Mouse (Mus musculus): ENCODE data around the gene Tmem132b. TPM values are rescaled to one million over a fixed set of nuclear protein-coding genes. Genes with fewer than 3 reads are reported as not detected.

The Tmem132b gene
- total and polyA plus RNA-seq, 3 experiments: not detected

DNA sequence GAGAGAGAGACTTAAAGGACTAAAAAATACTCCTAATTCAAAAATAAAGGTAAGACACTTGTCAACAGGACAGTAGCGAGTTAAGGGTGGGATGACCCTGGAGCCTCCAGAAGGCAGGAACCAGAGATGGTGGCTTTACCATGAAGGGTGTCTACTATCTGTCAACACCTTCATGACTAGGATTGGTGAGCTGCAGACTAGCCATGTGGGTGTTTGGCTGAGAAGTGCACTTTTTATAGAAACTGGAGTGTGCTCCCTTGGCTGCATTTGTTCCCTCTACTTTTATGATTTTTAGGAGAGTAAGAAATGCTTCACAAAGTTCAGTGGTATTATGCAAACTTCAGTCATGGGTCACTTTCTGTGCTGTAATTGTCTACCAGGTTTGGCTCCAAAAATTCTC is 304.3 kb downstream of the Tmem132b start:
- in situ Hi-C loops (cut with MboI; ENCODE audit: low pct_ligation_motif_present, low pct_unique_long_range_greater_than_20kb, low sequenced_read_pairs) (no loop called here), dilution Hi-C loops (cut with MboI; ENCODE audit: extremely low pct_ligation_motif_present, extremely low pct_unique_long_range_greater_than_20kb, low sequenced_read_pairs) (no loop called here)
- H3K9me3 ChIP-seq (replicated peaks; ENCODE audit: low read length): peaks cover 60% of the 10 kb centered on the region
- H3K9ac ChIP-seq (ENCODE audit: insufficient read depth, low read depth): no peak overlapping the region
- no peak for DNase-seq (ENCODE audit: extremely low read depth)
- no peak overlapping the region for H3K4me3 ChIP-seq (replicated peaks in 1 of 3; ENCODE audit: low read depth in 2 of 3, low read length in 2 of 3, poor library complexity in 1 of 3)
- no peaks in the 10 kb centered on the region for H3K36me3 ChIP-seq (replicated peaks in 1 of 2; ENCODE audit: control insufficient read depth in 1 of 2, insufficient read depth in 1 of 2, low read length in 1 of 2)
- no peaks in the 10 kb centered on the region for H3K27me3 ChIP-seq (replicated peaks)
- H3K4me1 ChIP-seq (ENCODE audit: control insufficient read depth in 1 of 2, insufficient read depth in 2 of 2): no peaks in the 10 kb centered on the region
- TF ChIP-seq KAT2A (IDR thresholded peaks at IDR 0.05; ENCODE audit: insufficient replicate concordance, low read length): no peak
- TF ChIP-seq USF2 (conservative IDR thresholded peaks at IDR 0.05; ENCODE audit: low read depth, low read length): no peak
- TF ChIP-seq SIN3A (IDR thresholded peaks at IDR 0.05; ENCODE audit: low read length): no peak
- no peak for TF ChIP-seq MEF2A (IDR thresholded peaks at IDR 0.05; ENCODE audit: borderline replicate concordance, low read depth, low read length)
- no peak for TF ChIP-seq RCOR1 (conservative IDR thresholded peaks at IDR 0.05; ENCODE audit: low read depth, low read length)
- no peak for TF ChIP-seq JUN (IDR thresholded peaks at IDR 0.05; ENCODE audit: insufficient read depth, low read depth, low read length)
- no peak for TF ChIP-seq POLR2AphosphoS2 (IDR thresholded peaks at IDR 0.05; ENCODE audit: low read depth, low read length)
- no peak for TF ChIP-seq GABPA (IDR thresholded peaks at IDR 0.05; ENCODE audit: insufficient replicate concordance, low read depth, low read length)
- no peak for TF ChIP-seq UBTF (IDR thresholded peaks at IDR 0.05; ENCODE audit: low read depth, low read length)
- no peak for TF ChIP-seq CHD1 (IDR thresholded peaks at IDR 0.05; ENCODE audit: low read depth, low read length)
- no peak for TF ChIP-seq CTCF (conservative IDR thresholded peaks at IDR 0.05 in 1 of 2, IDR thresholded peaks at IDR 0.05 in 1 of 2; ENCODE audit: low read depth in 2 of 2, low read length in 2 of 2)
- TF ChIP-seq POLR2A (IDR thresholded peaks at IDR 0.05; ENCODE audit: low read depth, low read length): no peak
- H3K27ac ChIP-seq (ENCODE audit: insufficient read depth, low read depth): no peak overlapping the region
- H3K4me2 ChIP-seq (ENCODE audit: insufficient read depth, low read depth, poor library complexity, severe bottlenecking): no peak overlapping the region
- no peaks in the 10 kb centered on the region for H3K79me2 ChIP-seq (replicated peaks; ENCODE audit: control insufficient read depth, extremely low read depth, insufficient read depth, poor library complexity, severe bottlenecking)

DNA sequence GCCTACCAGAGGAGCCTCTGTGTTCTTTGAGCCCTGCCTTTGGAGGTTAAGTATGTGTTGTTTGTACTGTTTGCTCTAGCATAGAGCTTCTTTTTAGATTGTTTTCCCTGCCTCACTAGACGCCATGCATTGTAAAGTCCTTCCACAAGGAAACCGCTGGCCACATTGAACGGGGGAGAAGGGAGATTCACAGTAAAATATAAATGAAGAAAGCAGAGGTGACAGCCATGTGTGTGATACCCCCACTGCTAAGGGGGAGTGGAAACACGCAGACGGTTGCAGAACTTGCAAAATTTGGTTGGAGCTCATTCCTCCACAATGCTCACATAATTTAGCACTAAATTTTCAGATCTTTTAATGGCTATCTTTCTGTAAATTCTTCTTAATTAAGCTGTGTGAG is 305.2 kb downstream of the Tmem132b start:
- Histone ChIP-seq H3K27me3 (replicated peaks) (no peaks in the 10 kb centered on the region), H3K9ac (ENCODE audit: insufficient read depth, low read depth) (no peak overlapping the region), H3K27ac (ENCODE audit: insufficient read depth, low read depth) (no peak overlapping the region), H3K4me3 (replicated peaks in 1 of 3; ENCODE audit: low read depth in 2 of 3, low read length in 2 of 3, poor library complexity in 1 of 3) (no peak overlapping the region), H3K4me2 (ENCODE audit: insufficient read depth, low read depth, poor library complexity, severe bottlenecking) (no peak overlapping the region), H3K36me3 (replicated peaks in 1 of 2; ENCODE audit: control insufficient read depth in 1 of 2, insufficient read depth in 1 of 2, low read length in 1 of 2) (no peaks in the 10 kb centered on the region), H3K9me3 (replicated peaks; ENCODE audit: low read length) (peaks cover 54% of the 10 kb centered on the region), H3K79me2 (replicated peaks; ENCODE audit: control insufficient read depth, extremely low read depth, insufficient read depth, poor library complexity, severe bottlenecking) (no peaks in the 10 kb centered on the region), H3K4me1 (ENCODE audit: control insufficient read depth in 1 of 2, insufficient read depth in 2 of 2) (no peaks in the 10 kb centered on the region)
- no peak for DNase-seq (ENCODE audit: extremely low read depth)
- TF ChIP-seq CHD1 (IDR thresholded peaks at IDR 0.05; ENCODE audit: low read depth, low read length) (no peak), PAX5 (IDR thresholded peaks at IDR 0.05; ENCODE audit: low read length) (no peak), JUN (IDR thresholded peaks at IDR 0.05; ENCODE audit: insufficient read depth, low read depth, low read length) (no peak), TBP (conservative IDR thresholded peaks at IDR 0.05; ENCODE audit: low read depth, low read length) (no peak), ZKSCAN1 (IDR thresholded peaks at IDR 0.05; ENCODE audit: borderline replicate concordance, low read depth, low read length) (no peak), MAZ (IDR thresholded peaks at IDR 0.05; ENCODE audit: low read depth, low read length) (no peak), CTCF (conservative IDR thresholded peaks at IDR 0.05 in 1 of 2, IDR thresholded peaks at IDR 0.05 in 1 of 2; ENCODE audit: low read depth in 2 of 2, low read length in 2 of 2) (no peak)
- dilution Hi-C loops (cut with MboI; ENCODE audit: extremely low pct_ligation_motif_present, extremely low pct_unique_long_range_greater_than_20kb, low sequenced_read_pairs) (no loop called here), in situ Hi-C loops (cut with MboI; ENCODE audit: low pct_ligation_motif_present, low pct_unique_long_range_greater_than_20kb, low sequenced_read_pairs) (no loop called here)

Other genes with a start within 250 kb of the Tmem132b start
- 11.6 and 12.3 TPM in 2 replicates for gene Scarb1, start 190.7 kb upstream of the Tmem132b start, total RNA-seq (2012; rRNA removed)
- gene Scarb1, start 190.7 kb upstream of the Tmem132b start, total RNA-seq (2014; rRNA removed): 16.3 and 20.0 TPM in 2 replicates
- 24.6 and 24.7 TPM in 2 replicates for gene Scarb1, start 190.7 kb upstream of the Tmem132b start, polyA plus RNA-seq (2012; ENCODE audit: insufficient read length, low read depth)
- 0.59 and 0.80 TPM in 2 replicates for gene Gm10382, start 142.5 kb upstream of the Tmem132b start, total RNA-seq (2012; rRNA removed)
- gene Gm10382, start 142.5 kb upstream of the Tmem132b start, total RNA-seq (2014; rRNA removed): not detected in 2 replicates
- 0.87 and 1.1 TPM in 2 replicates for gene Gm10382, start 142.5 kb upstream of the Tmem132b start, polyA plus RNA-seq (2012; ENCODE audit: insufficient read length, low read depth)
- gene Ubc, start 141.6 kb upstream of the Tmem132b start, total RNA-seq (2012; rRNA removed): 466 and 486 TPM in 2 replicates
- gene Ubc, start 141.6 kb upstream of the Tmem132b start, total RNA-seq (2014; rRNA removed): 650 and 656 TPM in 2 replicates
- gene Ubc, start 141.6 kb upstream of the Tmem132b start, polyA plus RNA-seq (2012; ENCODE audit: insufficient read length, low read depth): 687 and 803 TPM in 2 replicates
- 21.0 and 23.8 TPM in 2 replicates for gene Dhx37, start 97.7 kb upstream of the Tmem132b start, total RNA-seq (2012; rRNA removed)
- gene Dhx37, start 97.7 kb upstream of the Tmem132b start, total RNA-seq (2014; rRNA removed): 22.7 and 26.0 TPM in 2 replicates
- 33.0 and 36.9 TPM in 2 replicates for gene Dhx37, start 97.7 kb upstream of the Tmem132b start, polyA plus RNA-seq (2012; ENCODE audit: insufficient read length, low read depth)
- 48.4 and 49.6 TPM in 2 replicates for gene Bri3bp, start 90.2 kb upstream of the Tmem132b start, total RNA-seq (2012; rRNA removed)
- gene Bri3bp, start 90.2 kb upstream of the Tmem132b start, total RNA-seq (2014; rRNA removed): 30.1 and 37.7 TPM in 2 replicates
- 147 and 164 TPM in 2 replicates for gene Bri3bp, start 90.2 kb upstream of the Tmem132b start, polyA plus RNA-seq (2012; ENCODE audit: insufficient read length, low read depth)
- 21.3 and 24.9 TPM in 2 replicates for gene Aacs, start 56.0 kb upstream of the Tmem132b start, total RNA-seq (2012; rRNA removed)
- 34.5 and 48.8 TPM in 2 replicates for gene Aacs, start 56.0 kb upstream of the Tmem132b start, total RNA-seq (2014; rRNA removed)
- gene Aacs, start 56.0 kb upstream of the Tmem132b start, polyA plus RNA-seq (2012; ENCODE audit: insufficient read length, low read depth): 39.8 and 58.3 TPM in 2 replicates